Mouse (Mus musculus) E14TG2a.4 (cell line): ENCODE results near the gene Clasp1.

Experiments used
- CTCF ChIP-seq: conservative IDR thresholded peaks from 2 replicates; pipeline ENCODE4 v1.5.1; 2014; ENCODE audit warnings: low read length
- NANOG ChIP-seq: IDR thresholded peaks from 2 replicates; pipeline ENCODE4 v1.6.1; 2014; ENCODE audit warnings: borderline replicate concordance, low read length, mixed read lengths

DNA sequence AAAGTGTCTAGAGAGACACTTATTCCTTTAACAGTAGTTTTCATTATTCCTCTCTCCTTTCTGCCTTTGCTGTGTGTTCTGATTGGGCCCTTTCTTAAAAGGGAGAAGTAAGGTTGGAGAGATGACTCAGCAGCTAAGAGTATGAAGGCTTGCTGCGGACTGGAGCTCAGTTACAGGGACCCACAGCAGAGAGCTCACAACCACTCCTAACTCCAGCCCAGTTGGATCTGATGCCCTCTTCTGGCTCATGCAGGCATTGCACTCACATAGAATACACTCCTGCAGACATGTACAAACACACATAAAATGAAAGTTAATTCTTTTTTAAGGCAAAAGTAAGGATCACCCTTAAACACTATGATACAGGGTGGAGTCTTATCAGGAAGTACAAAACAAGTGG, 140.4 kb downstream of the Clasp1 start:
- peak; percentile 80 for TF ChIP-seq CTCF
- TF ChIP-seq NANOG = no peak
